Mouse (Mus musculus) cerebellum, adult 2 months (tissue): ENCODE measurements around the gene Unc79.

Experiments used
- CTCF ChIP-seq: fragments of 200-500 bp; IDR thresholded peaks from 2 replicates; pipeline ENCODE4 v1.5.1; 2011; ENCODE audit warnings: low read depth, mild to moderate bottlenecking, control low read depth, low read length, moderate library complexity, borderline replicate concordance; ENCODE audit not compliant: insufficient read depth
- POLR2A ChIP-seq: fragments of 200-500 bp; IDR thresholded peaks from 2 replicates; pipeline ENCODE4 v1.6.1; 2011; ENCODE audit warnings: low read length, control low read depth, borderline replicate concordance; ENCODE audit not compliant: insufficient read depth

GRCm38 (mm10) chr12:103150247-103150646, 201.6 kb downstream of the Unc79 start:
- no peak for TF ChIP-seq CTCF
- no peak for TF ChIP-seq POLR2A
